Mouse (Mus musculus) heart, adult 2 months (tissue): ENCODE results near the gene Ech1.

Experiments used
- EP300 ChIP-seq: fragments of 200-500 bp; IDR thresholded peaks from 2 replicates; pipeline ENCODE4 v1.6.1; 2011; ENCODE audit warnings: low read depth, low read length, control low read depth; ENCODE audit not compliant: insufficient read depth
- POLR2A ChIP-seq: fragments of 200-500 bp; IDR thresholded peaks from 2 replicates; pipeline ENCODE4 v1.6.1; 2011; ENCODE audit warnings: mild to moderate bottlenecking, low read depth, low read length, control low read depth; ENCODE audit not compliant: insufficient read depth

DNA sequence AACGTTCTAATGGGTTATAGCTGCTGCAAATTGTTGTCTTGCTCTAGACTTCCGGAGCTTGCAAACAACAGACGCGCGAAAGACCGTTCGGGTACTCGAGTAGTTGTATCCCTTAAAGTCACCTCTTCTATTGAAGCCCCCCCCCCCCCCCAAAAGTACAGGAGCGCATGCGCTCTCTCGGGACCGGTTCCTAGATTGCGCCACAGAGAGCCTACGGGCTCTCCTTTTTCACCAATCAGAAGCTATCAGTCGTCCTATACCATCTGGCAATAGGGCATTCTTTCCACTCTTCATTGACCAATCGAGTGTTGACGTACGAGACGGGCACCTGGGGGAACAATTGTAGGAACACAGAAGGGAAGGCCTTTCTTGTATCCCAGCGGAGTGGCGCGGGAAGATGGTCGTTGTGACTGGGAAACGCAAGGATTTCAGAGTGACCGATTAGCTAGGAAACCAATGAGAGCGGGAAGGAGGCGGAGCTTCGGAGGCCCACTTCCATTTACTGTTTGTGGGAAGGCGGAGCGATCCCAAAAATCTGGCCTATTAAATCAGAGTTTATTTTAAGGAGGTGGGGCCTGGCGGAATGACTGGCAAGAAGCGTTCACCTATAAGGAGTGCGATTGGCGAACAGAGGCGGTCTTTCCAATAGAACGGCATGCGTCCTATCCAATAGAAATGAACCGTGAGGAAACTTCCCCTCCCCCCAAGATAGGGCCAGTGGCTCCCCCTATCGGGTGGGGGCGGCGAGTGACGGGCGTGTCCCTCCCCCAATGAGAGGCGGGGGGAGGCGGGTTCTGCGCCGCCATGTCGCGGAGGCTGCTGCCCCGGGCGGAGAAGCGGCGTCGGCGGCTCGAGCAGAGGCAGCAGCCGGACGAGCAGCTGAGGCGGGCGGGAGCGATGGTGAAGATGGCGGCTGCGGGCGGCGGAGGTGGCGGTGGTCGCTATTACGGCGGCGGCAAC is 14.6 kb upstream of the Ech1 start:
- peak; percentile 100 for TF ChIP-seq POLR2A
- TF ChIP-seq EP300 = peak; percentile 81
